ENCODE assay signal across 8 mouse cellular contexts in genomic region chr19:47919126-47919965, GRCm38 (mm10). TPM values are rescaled to one million over a fixed set of nuclear protein-coding genes. Genes with fewer than 3 reads are reported as not detected.
DNase-seq lines count a peak whose midpoint lies in the region; ATAC-seq and TF ChIP-seq lines count a peak whose summit lies in the region.

Gene Cfap43, minus strand, starts transcription at chr19:47919287.
Gene Itprip, minus strand, starts transcription at chr19:47919299.

- TF ChIP-seq CTCF in liver, adult 2 months (IDR thresholded peaks at IDR 0.05; ENCODE audit: low read depth, low read length): no peak

- H3K4me2 ChIP-seq in heart, embryonic 12.5 days: peak within 1 kb of the TSS; percentile 87
- H3K4me2 ChIP-seq in kidney, embryonic 16.5 days (replicated peaks; ENCODE audit: low read depth, low read length): peak within 1 kb of the TSS; percentile 74

- H3K79me2 ChIP-seq in liver, adult 2 months (ENCODE audit: control insufficient read depth, insufficient read depth, low read length): peaks cover 10% of the 10 kb centered on the region; the same call in 1 of the 2 replicates

- DNase-seq in cerebellum, postnatal 10 days: peak; percentile 72 to 75
- no peak for DNase-seq in cerebellum, adult 8-10 months
- DNase-seq in liver, adult 2 months (ENCODE audit: extremely low read depth, low read depth, low spot score): no peak
- peak; percentile 68 to 85 for DNase-seq in spleen, postnatal 4 days (ENCODE audit: low spot score in 2 of 2)

- peak within 1 kb of the TSS; percentile 86 for H3K4me3 ChIP-seq in heart, embryonic 12.5 days
- H3K4me3 ChIP-seq in kidney, embryonic 16.5 days (ENCODE audit: low read length): peak within 1 kb of the TSS; percentile 66
- H3K4me3 ChIP-seq in liver, adult 2 months (ENCODE audit: insufficient read depth, low read depth, low read length): peak within 1 kb of the TSS; percentile 88

- peak within 1 kb of the TSS; percentile 94 for H3K27ac ChIP-seq in heart, embryonic 12.5 days (ENCODE audit: poor library complexity, severe bottlenecking)
- peak within 1 kb of the TSS; percentile 98 for H3K27ac ChIP-seq in kidney, embryonic 16.5 days (ENCODE audit: low read length)
- peak within 1 kb of the TSS; percentile 90 for H3K27ac ChIP-seq in liver, adult 2 months (replicated peaks; ENCODE audit: insufficient read depth, low read depth, low read length)

- peaks cover 40% of the 10 kb centered on the region for H3K4me1 ChIP-seq in heart, embryonic 12.5 days (replicated peaks)
- peaks cover 17% of the 10 kb centered on the region for H3K4me1 ChIP-seq in kidney, embryonic 16.5 days (ENCODE audit: insufficient read depth, low read length)
- H3K4me1 ChIP-seq in liver, adult 2 months (ENCODE audit: control insufficient read depth, insufficient read depth, low read length): no peaks in the 10 kb centered on the region

- H3K27me3 ChIP-seq in heart, embryonic 12.5 days (replicated peaks): no peaks in the 10 kb centered on the region
- no peaks in the 10 kb centered on the region for H3K27me3 ChIP-seq in kidney, embryonic 16.5 days (ENCODE audit: insufficient read depth, low read length)
- H3K27me3 ChIP-seq in liver, adult 2 months (ENCODE audit: control insufficient read depth, insufficient read depth, low read length): peaks cover 3% of the 10 kb centered on the region; the same call in 1 of the 2 replicates

- 0 out of 2 replicates have a peak, but pooled peaks have one; percentile 20 for TF ChIP-seq POLR2A in liver, adult 2 months (IDR thresholded peaks at IDR 0.05; ENCODE audit: extremely low read depth, insufficient read depth, low read length)

- WGBS in heart, embryonic 12.5 days: under 1% methylated on average over 48 of the region's 48 CpGs
- WGBS in kidney, embryonic 16.5 days: under 1% methylated on average over 48 of the region's 48 CpGs
- WGBS in liver, adult 2 months: 1% methylated on average over 48 of the region's 48 CpGs

- H3K9ac ChIP-seq in heart, embryonic 12.5 days: peak within 1 kb of the TSS; percentile 94
- H3K9ac ChIP-seq in kidney, embryonic 16.5 days (replicated peaks; ENCODE audit: low read length): peak within 1 kb of the TSS; percentile 76
- peak within 1 kb of the TSS; percentile 81 for H3K9ac ChIP-seq in liver, adult 2 months (ENCODE audit: low read depth, low read length)

- ATAC-seq in erythroblast, adult 5-6 weeks (replicated peaks; ENCODE audit: low FRiP score, poor library complexity, severe bottlenecking): peak; percentile 74
- peak; percentile 76 for ATAC-seq in heart, embryonic 12.5 days (ENCODE audit: insufficient number of reproducible peaks, low FRiP score)
- peak; percentile 88 for ATAC-seq in kidney, embryonic 16.5 days (ENCODE audit: low FRiP score, low TSS enrichment)
- ATAC-seq in monocyte, adult 5-6 weeks (replicated peaks; ENCODE audit: insufficient number of reproducible peaks, low FRiP score, low TSS enrichment, poor library complexity, severe bottlenecking): peak; percentile 80

- H3K9me3 ChIP-seq in heart, embryonic 12.5 days (replicated peaks): no peaks in the 10 kb centered on the region
- no peaks in the 10 kb centered on the region for H3K9me3 ChIP-seq in kidney, embryonic 16.5 days (ENCODE audit: low read length)

- H3K36me3 ChIP-seq in heart, embryonic 12.5 days: 0 out of 2 replicates have a peak, but pooled peaks cover under 1% of the 10 kb centered on the region
- no peaks in the 10 kb centered on the region for H3K36me3 ChIP-seq in kidney, embryonic 16.5 days (ENCODE audit: insufficient read depth, low read length)
- H3K36me3 ChIP-seq in liver, adult 2 months (ENCODE audit: control insufficient read depth, insufficient read depth, low read length): no peaks in the 10 kb centered on the region

RNA-seq across cellular contexts. Expression of gene Cfap43, which starts in this region (rescaled TPM):
- not detected in 2 replicates for total RNA-seq in erythroblast, adult 5-6 weeks (2015; ENCODE audit: low replicate concordance)
- total RNA-seq in erythroblast, adult 5-6 weeks (2017; ENCODE audit: low replicate concordance): not detected in 2 replicates
- 0.10 and 0.19 TPM in 2 replicates for polyA plus RNA-seq in heart, embryonic 12.5 days (2016; fragmentation: Nextera tagmentation; extraction: Ambion mirVana)
- polyA plus RNA-seq in kidney, embryonic 16.5 days (2015; fragmentation: Nextera tagmentation; extraction: Ambion mirVana): 0.04 and 0.05 TPM in 2 replicates
- total RNA-seq in liver, adult 2 months (2014; rRNA removed): not detected in 2 replicates
- polyA plus RNA-seq in liver, adult 2 months (2012; rRNA removed): not detected in 2 replicates
- 0.19 to 1.3 TPM (median 0.19 TPM) in 3 replicates for total RNA-seq in monocyte, adult 5-6 weeks (2017)

RNA-seq across cellular contexts. Expression of gene Itprip, which starts in this region (rescaled TPM):
- 4.6 and 19.0 TPM in 2 replicates for total RNA-seq in erythroblast, adult 5-6 weeks (2015; ENCODE audit: low replicate concordance)
- 3.1 and 7.2 TPM in 2 replicates for total RNA-seq in erythroblast, adult 5-6 weeks (2017; ENCODE audit: low replicate concordance)
- 24.4 and 25.5 TPM in 2 replicates for polyA plus RNA-seq in heart, embryonic 12.5 days (2016; fragmentation: Nextera tagmentation; extraction: Ambion mirVana)
- 20.5 and 21.0 TPM in 2 replicates for polyA plus RNA-seq in kidney, embryonic 16.5 days (2015; fragmentation: Nextera tagmentation; extraction: Ambion mirVana)
- 0.65 and 0.94 TPM in 2 replicates for total RNA-seq in liver, adult 2 months (2014; rRNA removed)
- polyA plus RNA-seq in liver, adult 2 months (2012; rRNA removed): 0.46 and 0.51 TPM in 2 replicates
- 27.6 to 28.1 TPM (median 28.1 TPM) in 3 replicates for total RNA-seq in monocyte, adult 5-6 weeks (2017)

Comparison
In these comparisons a context has a peak if more than half of its experiments do, and no peak if none do; other contexts are left out.
1. RNA of gene Itprip (polyA plus RNA-seq): 24.4 to 25.5 TPM in heart, embryonic 12.5 days and 20.5 to 21.0 TPM in kidney, embryonic 16.5 days; 0.46 to 0.51 TPM in liver, adult 2 months; every median in the first group is over 10 times any median in the second.
2. DNase-seq: peak in cerebellum, postnatal 10 days (2 of 2) and spleen, postnatal 4 days (2 of 2); none in cerebellum, adult 8-10 months (single experiment) and liver, adult 2 months (single experiment).
3. Peak in every context shown above with its lines, with median percentiles within 50 percentile points of each other: ATAC-seq, H3K27ac ChIP-seq, H3K4me3 ChIP-seq and H3K9ac ChIP-seq.